Mouse (Mus musculus) MEL-GATA-1-ER (cell line): ENCODE results near the gene Sarnp.

ENCODE experiments used
- DNase-seq: peaks from one replicate; pipeline ENCODE4 v3.0.0-alpha.2; 2012; ENCODE audit warnings: low read depth; ENCODE audit errors: extremely low read depth

Sarnp gene

GRCm38 (mm10) chr10:128817033-128817432 is at the start of gene Sarnp:
TSS of gene Sarnp (plus strand) at chr10:128817333.
- DNase-seq, result no peak

GRCm38 (mm10) chr10:128772895-128773294 is 44.2 kb upstream of the Sarnp start:
- DNase-seq, result no peak

GRCm38 (mm10) chr10:128773685-128774084 is 43.4 kb upstream of the Sarnp start:
- DNase-seq, result no peak

GRCm38 (mm10) chr10:128778441-128778840 is 38.7 kb upstream of the Sarnp start:
- DNase-seq, result no peak

- DNase-seq, result peak; percentile 44
Measured at GRCm38 (mm10) chr10:128779011-128779795, 37.9 kb upstream of the Sarnp start.

- no peak for DNase-seq
Measured at GRCm38 (mm10) chr10:128780200-128780599, 36.9 kb upstream of the Sarnp start.

GRCm38 (mm10) chr10:128790398-128791124 is 26.6 kb upstream of the Sarnp start, which contains the start of gene Mmp19:
TSS of gene Mmp19 (plus strand) at chr10:128790910.
- DNase-seq, result no peak

- no peak for DNase-seq
Measured at GRCm38 (mm10) chr10:128792041-128792440, 25.1 kb upstream of the Sarnp start.

GRCm38 (mm10) chr10:128793258-128793657 is 23.9 kb upstream of the Sarnp start:
- peak; percentile 52 for DNase-seq

GRCm38 (mm10) chr10:128794391-128794790 is 22.7 kb upstream of the Sarnp start:
- no peak for DNase-seq

- no peak for DNase-seq
Measured at GRCm38 (mm10) chr10:128795581-128795980, 21.6 kb upstream of the Sarnp start.

- DNase-seq, result no peak
Measured at GRCm38 (mm10) chr10:128798676-128799075, 18.5 kb upstream of the Sarnp start.

- DNase-seq, result no peak
Measured at GRCm38 (mm10) chr10:128801981-128802495, 15.1 kb upstream of the Sarnp start.

GRCm38 (mm10) chr10:128802956-128803355 is 14.2 kb upstream of the Sarnp start:
- no peak for DNase-seq

- DNase-seq, result no peak
Measured at GRCm38 (mm10) chr10:128803361-128803760, 13.8 kb upstream of the Sarnp start.

GRCm38 (mm10) chr10:128803771-128804270 is 13.3 kb upstream of the Sarnp start, which contains the start of gene Dnajc14:
TSS of gene Dnajc14 (plus strand) at chr10:128804062.
- DNase-seq, result peak; percentile 26

- DNase-seq, result peak; percentile 66
Measured at GRCm38 (mm10) chr10:128804271-128805091, 12.7 kb upstream of the Sarnp start, which contains the start of gene Tmem198b. TSS of gene Tmem198b (minus strand) at chr10:128804370.

GRCm38 (mm10) chr10:128805092-128806000 is 11.8 kb upstream of the Sarnp start:
- peak; percentile 89 for DNase-seq

- no peak for DNase-seq
Measured at GRCm38 (mm10) chr10:128806086-128806485, 11.0 kb upstream of the Sarnp start.

GRCm38 (mm10) chr10:128807018-128807417 is 10.1 kb upstream of the Sarnp start:
- no peak for DNase-seq
